Mouse (Mus musculus) urinary bladder, postnatal 14 days (tissue): ENCODE results near the gene Dpm2.

Source experiments
- DNase-seq: peaks from one replicate; pipeline ENCODE4 v3.0.0; 2021; ENCODE audit warnings: low spot score

The Dpm2 gene

DNA sequence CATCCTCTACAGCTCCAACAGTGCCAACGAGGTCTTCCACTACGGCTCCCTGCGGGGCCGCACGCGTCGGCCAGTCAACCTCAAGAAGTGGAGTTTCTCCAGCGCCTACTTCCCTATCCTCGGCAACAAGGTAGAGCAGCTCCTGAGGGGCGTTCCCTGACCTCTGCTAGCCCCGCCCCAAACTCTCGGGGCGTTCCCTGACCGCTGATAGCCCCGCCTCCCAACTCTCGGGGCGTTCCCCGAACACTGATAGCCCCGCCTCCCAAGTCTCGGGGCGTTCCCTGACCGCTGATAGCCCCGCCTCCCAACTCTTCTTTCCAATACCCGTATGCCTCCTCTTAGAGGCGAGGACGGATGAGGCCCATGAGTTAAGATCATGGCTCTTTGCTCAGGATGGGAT is 41.6 kb downstream of the Dpm2 start:
- DNase-seq = no peak

DNA sequence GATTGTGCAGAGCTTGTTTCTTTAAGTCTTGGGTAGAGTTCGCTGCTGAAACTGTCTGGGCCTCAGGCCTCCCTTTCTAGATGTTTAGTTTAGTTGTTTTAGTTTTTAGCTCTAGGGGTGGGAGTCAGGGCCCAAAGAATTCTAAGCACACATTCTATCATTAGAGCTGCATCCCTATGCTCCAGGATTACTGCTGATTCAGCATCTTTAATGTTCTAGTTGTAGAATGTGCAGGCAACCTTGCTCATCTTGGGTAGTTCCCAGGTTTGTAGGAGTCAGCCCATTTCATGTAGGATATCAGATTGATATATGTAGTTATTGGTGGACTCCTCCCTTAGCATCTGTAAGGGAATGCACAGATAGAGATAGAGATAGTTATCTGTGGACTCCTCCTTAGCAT is 46.5 kb downstream of the Dpm2 start:
- DNase-seq = no peak

DNA sequence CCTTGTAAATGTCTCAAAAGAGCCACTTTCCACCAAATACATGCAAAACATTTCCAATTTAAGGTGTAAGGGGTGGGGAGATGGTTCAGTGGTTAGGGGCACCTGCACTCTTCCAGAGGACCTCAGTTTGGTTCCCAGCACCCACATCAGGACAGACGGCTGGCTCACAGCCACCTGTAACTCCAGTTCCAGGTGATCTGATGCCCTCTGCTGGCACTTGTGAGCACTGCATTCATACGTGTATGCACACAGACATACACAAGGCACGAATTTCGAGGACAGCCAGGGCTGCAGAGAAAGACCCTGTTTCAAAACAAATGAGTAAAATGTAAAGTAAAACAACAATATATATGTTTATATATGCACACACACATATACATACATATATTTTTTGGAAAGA is 46.9 kb downstream of the Dpm2 start:
- DNase-seq = no peak

DNA sequence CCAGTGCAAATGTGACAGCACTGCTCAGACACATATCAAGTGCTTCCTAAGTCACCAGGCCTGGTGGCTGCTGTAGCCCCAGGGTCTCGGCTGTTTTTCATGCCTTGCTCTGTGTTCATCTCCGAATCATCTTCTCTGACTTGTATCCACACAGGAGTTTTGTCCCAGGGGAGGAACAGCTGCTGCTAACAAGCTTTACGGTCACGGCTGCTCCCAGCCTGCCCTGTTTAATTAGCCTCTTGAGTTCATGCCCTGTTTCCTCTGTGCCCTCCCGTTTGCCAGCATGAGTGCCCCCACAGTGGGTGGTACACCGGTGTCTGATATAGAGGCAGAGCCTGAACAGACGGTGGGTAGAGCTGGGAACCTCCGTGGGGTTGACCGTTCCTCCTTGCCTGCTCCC is 47.4 kb downstream of the Dpm2 start:
- DNase-seq = no peak

DNA sequence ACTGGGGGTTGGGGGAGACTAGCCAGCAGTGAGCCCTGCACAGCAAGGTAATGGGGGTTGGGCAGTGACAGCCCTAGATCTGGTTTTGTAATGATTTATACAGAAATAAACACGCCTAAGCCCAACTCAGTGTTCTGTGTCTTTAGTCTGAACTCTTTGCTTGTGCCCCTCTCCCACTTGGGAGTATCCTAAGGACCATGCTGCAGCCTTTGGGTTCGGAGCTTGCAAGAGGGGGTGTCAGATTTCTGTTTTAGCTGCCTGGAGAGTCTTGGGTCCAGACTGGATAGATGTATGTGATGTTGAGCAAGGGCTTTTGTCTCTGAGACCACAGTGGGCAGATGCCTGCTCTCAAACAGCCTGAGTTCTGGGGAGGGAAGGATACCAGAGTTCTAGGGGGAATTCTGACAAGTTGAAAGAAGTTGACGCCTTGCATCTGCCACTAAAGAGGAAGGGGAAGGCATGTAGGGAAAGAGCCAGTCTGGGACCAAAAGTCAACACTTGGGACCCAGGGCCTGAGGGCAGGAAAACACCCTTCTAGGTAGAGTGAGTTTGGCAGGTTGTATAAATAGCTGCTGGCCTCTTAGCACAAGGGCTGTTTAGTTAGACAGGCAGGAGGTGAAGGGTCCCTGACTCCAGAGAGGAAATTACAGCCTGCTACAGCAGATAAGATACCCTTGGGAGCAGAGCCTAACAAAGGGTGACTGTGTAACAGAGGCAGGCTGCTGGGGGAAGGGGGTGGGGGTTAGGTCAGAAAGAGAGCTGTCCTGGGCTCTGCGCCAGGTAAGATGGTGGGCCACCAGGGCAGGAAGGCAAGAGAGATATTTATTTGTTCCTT is 50.2 kb downstream of the Dpm2 start:
- no peak for DNase-seq

DNA sequence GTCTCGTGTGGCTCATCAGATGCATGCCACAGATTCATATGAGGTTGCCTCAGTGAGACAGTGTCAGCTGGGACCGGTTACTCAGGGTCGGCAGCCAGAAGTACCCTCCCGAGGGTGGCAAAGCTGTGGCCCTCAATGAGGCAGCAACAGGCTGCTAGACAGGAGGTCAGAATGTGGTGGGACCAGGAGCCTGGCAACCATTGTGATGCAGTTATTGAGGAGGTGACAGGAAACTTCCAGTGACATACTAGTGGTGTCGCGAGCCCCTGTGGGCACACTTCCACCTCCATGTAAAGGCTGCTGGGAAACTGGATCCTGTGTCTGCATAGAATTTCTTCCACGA is 50.8 kb downstream of the Dpm2 start, which contains the start of gene Ak1:
Gene Ak1, plus strand, starts transcription at position 242 of the 343 bp plus-strand sequence.
- DNase-seq = no peak
